Mouse (Mus musculus): ENCODE results near the gene Sephs2.

DNA sequence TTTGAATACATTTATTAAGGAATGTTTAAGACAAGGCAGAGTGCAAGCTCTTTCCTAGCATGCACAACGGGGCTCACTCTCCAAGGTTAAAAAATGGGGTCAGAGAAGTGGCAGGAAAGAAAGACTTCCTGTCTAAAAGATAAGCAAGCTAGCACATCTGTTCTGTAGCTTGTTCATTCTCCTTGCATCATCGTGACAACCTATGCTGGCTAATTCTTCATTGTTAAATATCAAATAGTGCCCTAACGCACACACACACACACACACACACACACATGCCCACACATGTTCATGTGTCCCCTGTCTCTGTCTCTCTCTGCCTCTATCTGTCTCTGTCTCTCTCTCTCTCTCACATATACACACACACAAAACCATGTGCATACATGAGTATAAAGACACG lies 7.3 kb upstream of the Sephs2 start:
- TF ChIP-seq CTCF (IDR thresholded peaks at IDR 0.05; ENCODE audit: insufficient read depth, low read depth, low read length) (no peak), POLR2A (IDR thresholded peaks at IDR 0.05; ENCODE audit: insufficient read depth, low read depth, low read length) (no peak)

All from olfactory bulb, adult 2 months (tissue).